Mouse (Mus musculus): ENCODE results near the gene Zmpste24. TPM values are rescaled to one million over a fixed set of nuclear protein-coding genes. Genes with fewer than 3 reads are reported as not detected.

Zmpste24 gene
- polyA plus RNA-seq, 1 experiment: 26.4 TPM

GRCm38 (mm10) chr4:121039331-121040115 lies 58.5 kb downstream of the Zmpste24 start, which contains the start of gene Col9a2:
Col9a2 (plus strand) TSS chr4:121039385.
- H3K4me3 ChIP-seq (ENCODE audit: control insufficient read depth, insufficient read depth, low read length): no peak within 1 kb of the TSS
- peaks cover 11% of the 10 kb centered on the region; the same call in 1 of the 2 replicates for H3K27me3 ChIP-seq (ENCODE audit: control insufficient read depth, insufficient read depth, low read length)
- TF ChIP-seq POLR2A (IDR thresholded peaks at IDR 0.05; ENCODE audit: control insufficient read depth, extremely low read depth, insufficient read depth, low read length, poor library complexity) (no peak), CTCF (IDR thresholded peaks at IDR 0.05; ENCODE audit: borderline replicate concordance, control insufficient read depth, extremely low read depth, insufficient read depth, low read length, poor library complexity) (no peak)
- no peak for DNase-seq
- peaks cover 2% of the 10 kb centered on the region; the same call in 1 of the 2 replicates for H3K4me1 ChIP-seq (replicated peaks; ENCODE audit: control insufficient read depth, insufficient read depth, low read length)
- WGBS: 8% methylated on average over 46 of the region's 46 CpGs
- no peak within 1 kb of the TSS for H3K27ac ChIP-seq (ENCODE audit: control insufficient read depth, insufficient read depth, low read length)
- H3K36me3 ChIP-seq (ENCODE audit: control insufficient read depth, insufficient read depth, low read length): no peaks in the 10 kb centered on the region

DNA sequence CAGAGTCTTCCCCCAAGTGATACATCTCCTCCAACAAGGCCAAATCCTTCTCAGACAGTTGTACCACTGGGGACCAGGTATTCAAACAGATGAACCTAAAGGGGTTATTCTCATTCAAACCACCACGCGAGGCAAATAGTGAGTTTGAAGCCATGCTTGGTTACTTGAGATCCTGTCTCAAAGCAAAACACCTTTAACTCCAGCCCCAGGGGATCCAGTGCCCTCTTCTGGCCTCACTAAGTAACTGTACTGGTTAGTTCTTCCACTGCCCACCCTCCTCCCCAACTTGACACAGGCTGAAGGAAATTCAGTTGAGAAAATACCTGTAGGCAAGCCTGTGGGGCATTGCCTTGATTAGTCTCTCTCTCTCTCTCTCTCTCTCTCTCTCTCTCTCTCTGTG lies 65.0 kb downstream of the Zmpste24 start:
- Histone ChIP-seq H3K27ac (ENCODE audit: control insufficient read depth, insufficient read depth, low read length) (no peak overlapping the region), H3K36me3 (ENCODE audit: control insufficient read depth, insufficient read depth, low read length) (no peaks in the 10 kb centered on the region), H3K27me3 (ENCODE audit: control insufficient read depth, insufficient read depth, low read length) (no peaks in the 10 kb centered on the region), H3K4me3 (ENCODE audit: control insufficient read depth, insufficient read depth, low read length) (no peak overlapping the region), H3K4me1 (replicated peaks; ENCODE audit: control insufficient read depth, insufficient read depth, low read length) (no peaks in the 10 kb centered on the region)
- TF ChIP-seq CTCF (IDR thresholded peaks at IDR 0.05; ENCODE audit: borderline replicate concordance, control insufficient read depth, extremely low read depth, insufficient read depth, low read length, poor library complexity) (no peak), POLR2A (IDR thresholded peaks at IDR 0.05; ENCODE audit: control insufficient read depth, extremely low read depth, insufficient read depth, low read length, poor library complexity) (no peak)
- WGBS: 88% methylated on average over 2 of the region's 2 CpGs
- no peak for DNase-seq

GRCm38 (mm10) chr4:121031440-121031839 lies 66.6 kb downstream of the Zmpste24 start:
- Histone ChIP-seq H3K4me3 (ENCODE audit: control insufficient read depth, insufficient read depth, low read length) (no peak overlapping the region), H3K27me3 (ENCODE audit: control insufficient read depth, insufficient read depth, low read length) (no peaks in the 10 kb centered on the region), H3K27ac (ENCODE audit: control insufficient read depth, insufficient read depth, low read length) (no peak overlapping the region), H3K36me3 (ENCODE audit: control insufficient read depth, insufficient read depth, low read length) (no peaks in the 10 kb centered on the region), H3K4me1 (replicated peaks; ENCODE audit: control insufficient read depth, insufficient read depth, low read length) (no peaks in the 10 kb centered on the region)
- TF ChIP-seq CTCF (IDR thresholded peaks at IDR 0.05; ENCODE audit: borderline replicate concordance, control insufficient read depth, extremely low read depth, insufficient read depth, low read length, poor library complexity): no peak
- TF ChIP-seq POLR2A (IDR thresholded peaks at IDR 0.05; ENCODE audit: control insufficient read depth, extremely low read depth, insufficient read depth, low read length, poor library complexity): no peak
- DNase-seq: no peak
- WGBS: 71% methylated on average over 4 of the region's 4 CpGs

DNA sequence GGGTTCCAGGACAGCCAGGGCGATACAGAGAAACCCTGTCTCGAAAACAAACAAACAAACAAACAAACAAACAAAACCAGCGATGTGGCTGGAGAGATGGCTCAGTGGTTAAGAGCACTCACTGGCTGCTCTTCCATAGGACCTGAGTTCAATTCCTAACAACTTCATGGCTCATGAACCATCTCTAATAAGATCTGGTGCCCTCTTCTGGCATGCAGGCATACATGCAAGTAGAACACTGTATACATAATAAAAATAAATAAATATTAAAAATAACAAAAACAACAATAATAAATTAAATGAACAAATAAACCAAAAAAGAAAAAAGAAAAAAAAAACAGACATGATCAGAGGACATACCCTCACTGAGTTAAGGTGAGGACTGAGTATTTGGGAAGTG lies 68.4 kb downstream of the Zmpste24 start:
- DNase-seq: no peak
- Histone ChIP-seq H3K27me3 (ENCODE audit: control insufficient read depth, insufficient read depth, low read length) (no peaks in the 10 kb centered on the region), H3K27ac (ENCODE audit: control insufficient read depth, insufficient read depth, low read length) (no peak overlapping the region), H3K4me1 (replicated peaks; ENCODE audit: control insufficient read depth, insufficient read depth, low read length) (no peaks in the 10 kb centered on the region), H3K36me3 (ENCODE audit: control insufficient read depth, insufficient read depth, low read length) (no peaks in the 10 kb centered on the region), H3K4me3 (ENCODE audit: control insufficient read depth, insufficient read depth, low read length) (no peak overlapping the region)
- TF ChIP-seq CTCF (IDR thresholded peaks at IDR 0.05; ENCODE audit: borderline replicate concordance, control insufficient read depth, extremely low read depth, insufficient read depth, low read length, poor library complexity) (no peak), POLR2A (IDR thresholded peaks at IDR 0.05; ENCODE audit: control insufficient read depth, extremely low read depth, insufficient read depth, low read length, poor library complexity) (no peak)
- 85% methylated on average over 3 of the region's 3 CpGs for WGBS

GRCm38 (mm10) chr4:121028659-121029392 lies 69.2 kb downstream of the Zmpste24 start:
- Histone ChIP-seq H3K27me3 (ENCODE audit: control insufficient read depth, insufficient read depth, low read length) (no peaks in the 10 kb centered on the region), H3K4me1 (replicated peaks; ENCODE audit: control insufficient read depth, insufficient read depth, low read length) (0 out of 2 replicates have a peak, but pooled peaks cover 3% of the 10 kb centered on the region), H3K36me3 (ENCODE audit: control insufficient read depth, insufficient read depth, low read length) (no peaks in the 10 kb centered on the region), H3K4me3 (ENCODE audit: control insufficient read depth, insufficient read depth, low read length) (no peak overlapping the region), H3K27ac (ENCODE audit: control insufficient read depth, insufficient read depth, low read length) (no peak overlapping the region)
- 67% methylated on average over 14 of the region's 14 CpGs for WGBS
- TF ChIP-seq POLR2A (IDR thresholded peaks at IDR 0.05; ENCODE audit: control insufficient read depth, extremely low read depth, insufficient read depth, low read length, poor library complexity) (no peak), CTCF (IDR thresholded peaks at IDR 0.05; ENCODE audit: borderline replicate concordance, control insufficient read depth, extremely low read depth, insufficient read depth, low read length, poor library complexity) (peak; percentile 86)
- peak; percentile 48 for DNase-seq

DNA sequence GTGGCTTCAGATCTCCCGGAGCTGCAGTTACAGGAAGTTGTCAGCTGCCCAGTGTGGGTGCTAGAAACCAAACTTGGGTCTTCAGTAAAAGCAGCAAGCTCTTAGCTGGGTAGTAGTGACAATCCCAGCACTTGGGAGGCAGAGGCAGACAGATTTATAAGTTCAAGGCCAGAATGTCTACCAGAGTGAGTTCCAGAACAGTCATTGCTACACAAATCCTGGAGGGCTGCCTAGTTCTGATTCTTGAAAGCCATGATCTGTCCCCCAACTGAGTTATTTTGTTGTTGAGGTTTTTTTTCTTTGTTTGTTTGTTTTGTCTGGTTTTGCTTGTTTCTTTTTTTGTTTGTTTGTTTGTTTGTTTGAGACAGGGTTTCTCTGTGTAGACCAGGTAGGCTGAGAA lies 69.9 kb downstream of the Zmpste24 start:
- no peak for DNase-seq
- no peak overlapping the region for H3K4me3 ChIP-seq (ENCODE audit: control insufficient read depth, insufficient read depth, low read length)
- no peaks in the 10 kb centered on the region for H3K27me3 ChIP-seq (ENCODE audit: control insufficient read depth, insufficient read depth, low read length)
- TF ChIP-seq POLR2A (IDR thresholded peaks at IDR 0.05; ENCODE audit: control insufficient read depth, extremely low read depth, insufficient read depth, low read length, poor library complexity): no peak
- no peak for TF ChIP-seq CTCF (IDR thresholded peaks at IDR 0.05; ENCODE audit: borderline replicate concordance, control insufficient read depth, extremely low read depth, insufficient read depth, low read length, poor library complexity)
- no peak overlapping the region for H3K27ac ChIP-seq (ENCODE audit: control insufficient read depth, insufficient read depth, low read length)
- no peaks in the 10 kb centered on the region for H3K36me3 ChIP-seq (ENCODE audit: control insufficient read depth, insufficient read depth, low read length)
- 23% methylated on average over 1 of the region's 1 CpGs for WGBS
- H3K4me1 ChIP-seq (replicated peaks; ENCODE audit: control insufficient read depth, insufficient read depth, low read length): 0 out of 2 replicates have a peak, but pooled peaks cover 7% of the 10 kb centered on the region

All from thymus, adult 2 months (tissue).